Mouse (Mus musculus): Measurements from ENCODE around the gene Gm38392. TPM values are rescaled to one million over a fixed set of nuclear protein-coding genes. Genes with fewer than 3 reads are reported as not detected.

The Gm38392 gene
- total RNA-seq, 2 experiments from 2014 or later, result 0.24 TPM; not detected in 1

DNA sequence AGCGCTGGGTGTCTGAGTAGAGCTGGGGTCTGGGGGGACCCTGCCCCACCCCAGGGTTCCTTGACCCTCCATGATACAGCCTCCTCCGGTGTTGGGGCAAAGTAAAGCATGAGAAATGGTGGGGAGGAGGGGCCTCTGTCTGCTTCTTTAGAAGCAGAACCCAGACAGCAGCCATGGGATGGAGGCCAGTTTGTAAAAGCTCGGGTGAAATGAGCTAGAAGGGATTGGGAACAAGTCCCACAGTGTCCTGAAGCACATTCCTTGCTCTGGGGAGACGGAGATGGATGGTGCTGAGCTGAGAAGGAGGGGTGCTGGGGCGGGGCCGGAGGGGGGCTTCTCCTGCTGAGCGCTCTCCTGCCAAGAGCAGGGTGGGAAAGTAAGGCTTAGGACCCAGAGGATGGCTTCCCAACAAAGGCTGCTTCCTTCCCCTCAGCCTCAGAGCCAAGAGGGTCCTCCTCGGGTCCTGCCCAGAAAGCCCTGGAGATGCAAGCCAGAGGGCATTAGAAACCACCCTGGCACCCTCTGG, 48.1 kb downstream of the Gm38392 start:
- intact Hi-C loops (cut with DNase I), result no loop called here

DNA sequence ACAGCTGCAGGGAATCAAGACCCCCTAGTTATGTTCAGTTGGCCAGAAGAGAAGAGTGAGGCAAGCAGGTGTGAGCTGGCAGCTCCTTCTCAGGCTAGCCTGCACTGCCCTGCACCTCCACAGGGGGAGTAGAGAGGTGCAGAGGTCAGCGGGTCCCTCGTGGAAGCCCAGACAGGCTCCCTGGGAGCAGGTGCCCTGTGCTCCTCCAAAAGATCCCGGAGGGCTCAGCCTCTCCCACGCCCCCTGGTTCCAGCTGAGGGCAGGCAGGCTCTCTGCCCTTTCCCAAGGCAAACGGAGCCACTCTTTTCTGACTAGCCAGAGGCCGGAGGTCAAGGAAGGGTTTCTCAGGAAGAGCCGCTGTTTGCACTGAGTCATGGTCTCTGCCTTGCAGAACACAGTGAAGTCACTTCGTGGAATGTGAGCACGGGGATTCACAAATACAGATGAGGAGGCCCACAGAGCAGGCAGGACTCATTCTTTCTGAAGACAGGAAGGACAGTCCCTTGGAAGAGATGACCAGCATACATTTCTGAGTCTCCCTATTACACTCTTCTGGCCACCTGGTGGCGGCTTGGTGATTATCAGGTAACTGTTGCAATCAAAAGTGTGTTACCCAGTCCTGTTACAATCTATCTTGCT, 49.3 kb downstream of the Gm38392 start:
- intact Hi-C loops (cut with DNase I), result no loop called here
- DNase-seq, result peak in 1 of 2 experiments; percentile 27

More for the DNA sequence above, 48.1 kb downstream of the Gm38392 start:
- no peak for DNase-seq

DNA sequence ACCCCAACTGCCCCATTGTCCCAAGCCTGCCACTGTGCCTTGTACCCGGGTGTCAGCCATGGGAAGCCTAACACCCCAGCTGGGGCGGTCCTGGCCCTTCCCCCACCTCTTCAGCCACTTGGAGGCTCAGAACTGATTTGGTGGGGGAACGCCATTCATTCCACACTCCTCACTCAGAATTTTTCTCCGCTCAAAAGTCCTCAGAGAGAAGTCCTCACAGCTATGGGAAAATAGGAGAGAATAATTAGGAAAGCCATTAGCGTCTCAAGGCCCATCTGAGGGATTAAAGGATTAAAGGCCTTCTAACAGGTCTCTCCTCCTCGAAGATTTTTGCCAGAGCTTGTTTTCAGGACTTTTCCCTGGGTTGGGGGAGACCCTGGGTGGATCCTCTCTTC, 49.9 kb downstream of the Gm38392 start:
- intact Hi-C loops (cut with DNase I), result no loop called here

DNA sequence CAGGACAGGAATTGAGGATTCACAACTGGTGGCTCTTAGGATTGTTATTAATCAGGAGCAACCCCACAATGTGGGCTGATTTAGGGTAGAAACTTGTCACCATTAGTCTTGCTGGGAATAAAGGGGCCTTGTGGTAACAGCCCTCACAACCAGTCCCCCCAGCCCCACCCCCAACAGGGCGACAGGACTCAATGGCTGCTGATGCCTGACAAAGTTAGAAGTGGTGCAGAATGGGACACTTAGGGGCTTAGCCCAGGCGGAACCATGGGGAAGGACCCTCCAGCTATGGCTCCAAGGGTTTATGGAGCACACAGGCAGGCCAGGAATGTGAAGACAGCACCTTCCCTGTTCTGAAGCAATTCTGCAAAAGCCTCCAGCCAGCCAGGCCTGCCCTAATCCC, 51.4 kb downstream of the Gm38392 start:
- no peak for DNase-seq
- intact Hi-C loops (cut with DNase I), result no loop called here

More for the DNA sequence above, 49.9 kb downstream of the Gm38392 start:
- DNase-seq, result no peak

DNA sequence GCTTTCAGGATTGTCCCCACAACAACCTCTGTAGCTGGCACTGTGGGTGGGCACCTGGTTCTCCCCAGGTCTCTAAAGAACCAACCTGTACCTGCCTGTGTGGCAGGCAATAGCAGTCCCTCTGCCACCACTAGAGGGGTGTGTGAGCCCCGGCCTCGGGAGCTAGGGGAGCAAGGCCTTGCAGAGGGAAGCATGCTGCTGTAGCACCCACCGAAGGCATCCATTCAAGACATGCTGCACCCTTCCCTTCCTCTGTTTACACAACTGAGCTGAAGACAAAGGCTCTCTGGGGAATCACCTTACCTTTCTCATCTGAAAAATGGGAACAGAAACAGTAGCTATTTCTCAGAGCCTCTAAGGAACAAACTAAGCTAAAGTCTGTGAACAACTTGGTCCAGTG, 51.8 kb downstream of the Gm38392 start:
- intact Hi-C loops (cut with DNase I), result no loop called here

DNA sequence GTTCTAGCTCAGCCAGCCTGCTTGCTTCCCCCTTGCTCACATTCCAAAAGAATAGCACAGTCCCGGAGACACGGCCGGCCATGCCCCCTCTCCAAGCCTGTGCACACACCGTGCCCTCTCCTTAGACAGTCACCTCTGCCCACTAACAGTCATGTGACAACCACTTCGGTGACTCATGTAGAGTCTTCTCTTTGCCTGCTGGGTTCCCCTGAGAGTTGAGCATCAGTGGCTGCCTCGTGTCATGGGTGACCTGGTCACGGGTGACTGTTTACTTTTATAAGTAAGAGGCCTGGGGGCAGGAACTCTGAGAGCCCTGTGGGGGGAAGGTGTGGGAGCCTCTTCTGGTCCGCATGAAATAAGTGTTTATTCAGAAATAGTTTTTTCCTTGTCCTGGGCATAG, 53.0 kb downstream of the Gm38392 start:
- intact Hi-C loops (cut with DNase I), result no loop called here
- DNase-seq, result no peak

More for the DNA sequence above, 51.8 kb downstream of the Gm38392 start:
- no peak for DNase-seq

DNA sequence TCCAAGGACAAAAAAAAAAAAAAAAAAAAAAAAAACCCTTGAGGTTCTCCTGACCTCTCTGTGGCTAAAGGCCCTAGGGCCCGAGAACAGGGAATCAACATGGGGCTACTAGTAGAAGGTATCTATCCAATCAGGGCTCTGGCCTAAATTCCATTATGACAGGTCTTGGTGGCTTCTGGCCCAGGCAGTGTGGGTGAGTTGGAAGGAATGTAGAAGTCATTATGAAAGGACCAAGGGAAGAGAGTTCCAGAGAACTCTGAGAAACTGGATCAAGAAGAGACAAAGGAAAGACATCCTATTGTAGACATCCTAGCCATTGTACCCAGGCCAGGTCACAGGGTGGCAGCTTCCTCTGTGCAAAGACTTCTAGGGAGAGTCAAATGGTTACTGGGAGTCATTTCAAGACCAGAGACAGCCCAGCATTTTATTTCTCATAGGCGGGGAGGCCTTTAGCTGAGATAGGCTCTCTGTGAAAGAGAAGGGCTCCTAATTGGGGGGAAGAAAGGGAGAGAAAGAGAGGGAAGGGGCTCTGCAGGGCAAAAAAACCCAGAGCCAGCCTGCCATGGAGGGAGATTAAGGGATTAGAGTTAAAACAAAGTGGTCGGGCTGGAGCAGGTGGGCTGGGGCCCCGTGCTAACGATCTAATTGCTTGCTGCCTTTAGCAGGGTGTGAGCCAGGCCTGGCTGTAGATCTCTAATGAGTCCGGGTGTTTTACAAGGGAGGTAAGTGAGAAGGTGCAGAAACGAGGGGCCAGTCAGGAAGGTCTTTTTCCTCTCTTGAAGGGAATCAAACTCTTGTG, 54.0 kb downstream of the Gm38392 start:
- intact Hi-C loops (cut with DNase I), result no loop called here
- no peak for DNase-seq

DNA sequence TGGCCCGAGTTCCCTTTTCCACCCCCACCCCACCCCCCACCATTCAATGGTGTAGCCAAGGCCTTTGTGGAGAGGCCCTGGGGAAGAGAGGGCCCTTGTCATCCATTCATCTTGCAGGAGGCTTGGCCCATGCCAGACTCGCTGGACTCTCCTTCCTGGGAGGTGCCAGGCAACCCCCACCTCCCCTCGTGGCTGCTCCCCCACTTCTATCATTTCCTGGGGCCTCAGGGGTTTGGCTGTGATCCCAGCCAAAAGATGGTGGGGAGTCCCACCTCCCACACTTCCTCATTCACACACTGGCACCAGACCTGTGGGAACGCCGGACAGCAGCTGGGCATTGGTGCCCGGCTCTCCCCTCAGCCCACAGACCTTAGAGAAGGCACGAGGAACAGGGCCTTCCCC, 54.7 kb downstream of the Gm38392 start:
- intact Hi-C loops (cut with DNase I), result no loop called here
- DNase-seq, result no peak

DNA sequence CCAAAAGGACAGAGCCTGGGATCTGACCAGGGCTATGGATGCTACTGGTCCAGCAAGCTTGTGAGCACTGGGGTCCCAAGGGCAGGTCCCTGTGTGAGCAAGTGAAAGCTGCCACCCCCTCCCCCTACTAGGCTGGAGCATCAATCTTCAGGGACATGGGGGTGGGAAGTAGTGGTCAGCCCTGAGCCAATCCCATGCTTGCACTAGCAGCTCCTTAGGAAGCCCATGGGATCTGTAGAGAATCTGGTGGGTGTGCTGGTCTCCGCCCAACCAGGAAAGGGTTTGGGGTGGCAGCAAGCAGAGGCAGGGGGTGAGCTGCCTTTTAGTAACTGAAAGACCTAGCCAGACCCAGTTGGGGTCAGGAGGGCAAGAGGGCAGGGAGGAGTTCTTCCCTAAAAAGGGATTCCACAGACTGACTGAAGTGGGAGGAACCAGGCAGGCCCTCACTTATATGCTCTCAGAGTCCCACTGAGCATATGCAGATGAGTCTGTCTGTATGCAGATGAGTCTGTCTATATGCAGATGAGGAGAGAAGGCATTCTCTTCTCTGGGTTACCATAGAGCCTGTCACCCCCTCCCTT, 55.9 kb downstream of the Gm38392 start:
- intact Hi-C loops (cut with DNase I), result no loop called here
- DNase-seq, result no peak

DNA sequence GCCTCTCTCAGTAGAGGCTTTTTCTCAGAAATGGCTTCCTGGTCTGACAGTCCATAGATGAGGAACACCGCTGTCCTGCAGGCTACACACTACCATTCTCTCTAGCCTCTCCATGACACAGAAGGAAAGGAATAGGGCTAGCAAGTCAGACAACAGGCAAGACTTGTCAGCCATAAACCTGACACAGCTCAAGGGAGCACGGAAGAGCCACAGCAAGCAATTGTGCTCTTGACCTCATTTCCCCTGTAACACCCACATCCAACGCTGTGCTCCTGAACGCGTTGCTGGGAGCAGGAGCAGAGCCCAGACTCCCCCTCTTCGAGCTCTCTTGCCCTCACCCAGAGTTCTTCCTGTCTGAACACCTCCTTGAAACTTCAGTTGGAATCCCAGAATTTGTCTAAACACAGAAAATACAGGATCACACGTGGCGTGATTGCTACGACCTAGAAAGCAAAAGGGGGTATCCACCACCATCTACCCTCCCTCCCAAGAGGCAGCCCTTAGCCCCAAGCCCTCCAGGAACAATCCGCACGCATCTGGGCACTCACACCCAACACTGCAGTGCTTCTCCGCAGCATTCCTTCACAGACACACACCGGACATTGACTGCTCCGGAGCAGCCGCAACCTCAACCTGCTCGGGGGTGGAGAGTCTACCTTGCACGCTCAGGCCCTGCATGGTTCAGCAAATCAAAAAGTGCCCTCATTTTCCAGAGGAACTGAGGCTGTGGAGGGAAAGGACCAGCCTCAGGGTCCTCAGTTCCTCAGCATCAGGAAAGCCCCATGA, 56.6 kb downstream of the Gm38392 start:
- intact Hi-C loops (cut with DNase I), result no loop called here
- no peak for DNase-seq

DNA sequence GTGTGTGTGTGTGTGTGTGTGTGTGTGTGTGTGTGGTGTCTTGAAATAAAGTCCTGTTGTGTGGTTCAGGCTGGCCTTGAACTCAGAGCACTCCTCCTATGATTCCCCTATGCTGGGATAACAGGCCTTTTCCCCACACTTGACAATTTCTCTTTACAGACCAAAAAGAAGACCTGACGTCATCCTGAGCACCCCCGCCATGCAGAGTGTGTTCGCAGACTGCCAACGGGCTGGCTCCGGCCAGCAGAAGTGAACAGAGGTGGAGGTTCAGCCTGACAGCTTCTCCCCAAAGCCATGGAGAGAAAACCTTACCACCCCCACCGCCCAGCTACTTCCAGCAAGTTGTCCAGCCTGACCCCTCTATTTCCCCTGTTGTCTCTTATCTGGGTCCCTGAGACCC, 57.5 kb downstream of the Gm38392 start:
- intact Hi-C loops (cut with DNase I), result no loop called here

DNA sequence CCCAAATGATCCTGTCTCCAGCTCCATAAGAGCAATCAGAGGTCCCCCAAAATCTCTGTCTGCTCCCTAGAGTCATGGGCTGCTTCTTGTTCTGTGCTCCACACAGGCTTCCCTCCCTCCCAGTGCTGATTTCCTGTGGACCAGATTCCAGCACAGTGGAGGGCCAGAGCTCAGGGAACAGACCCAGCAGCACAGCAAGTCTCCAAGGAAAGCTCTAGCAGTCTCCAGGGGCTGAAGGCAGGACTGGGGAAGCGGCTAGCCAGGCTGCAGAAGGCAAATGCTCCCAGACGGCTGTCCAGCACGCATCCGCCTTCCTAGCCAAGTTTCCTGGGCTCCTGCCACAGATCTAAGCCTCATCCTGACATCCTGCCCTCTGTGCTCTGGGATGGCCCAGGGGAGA, 58.1 kb downstream of the Gm38392 start:
- intact Hi-C loops (cut with DNase I), result no loop called here
- DNase-seq, result peak; percentile 10 to 24

More for the DNA sequence above, 57.5 kb downstream of the Gm38392 start:
- DNase-seq, result no peak

DNA sequence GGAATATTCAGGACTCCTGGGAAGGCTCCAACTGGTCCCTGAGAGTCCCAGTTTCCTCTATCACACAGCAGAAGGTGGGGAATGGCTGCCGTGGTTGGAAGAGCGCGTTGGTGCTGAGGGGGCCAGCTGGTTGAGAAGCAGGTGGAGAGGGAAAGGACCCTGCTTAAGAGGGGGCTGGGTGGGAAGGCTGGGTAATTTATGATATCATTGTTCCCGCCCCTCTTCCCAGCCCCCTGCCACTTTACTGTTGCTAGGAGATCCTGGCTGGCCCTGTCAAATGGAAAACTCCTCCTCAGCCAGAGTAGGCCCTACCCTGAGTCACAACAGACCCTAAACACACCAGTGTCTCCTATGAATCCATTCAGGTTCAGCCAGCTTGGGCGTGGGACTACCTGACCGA, 59.0 kb downstream of the Gm38392 start:
- intact Hi-C loops (cut with DNase I), result no loop called here

DNA sequence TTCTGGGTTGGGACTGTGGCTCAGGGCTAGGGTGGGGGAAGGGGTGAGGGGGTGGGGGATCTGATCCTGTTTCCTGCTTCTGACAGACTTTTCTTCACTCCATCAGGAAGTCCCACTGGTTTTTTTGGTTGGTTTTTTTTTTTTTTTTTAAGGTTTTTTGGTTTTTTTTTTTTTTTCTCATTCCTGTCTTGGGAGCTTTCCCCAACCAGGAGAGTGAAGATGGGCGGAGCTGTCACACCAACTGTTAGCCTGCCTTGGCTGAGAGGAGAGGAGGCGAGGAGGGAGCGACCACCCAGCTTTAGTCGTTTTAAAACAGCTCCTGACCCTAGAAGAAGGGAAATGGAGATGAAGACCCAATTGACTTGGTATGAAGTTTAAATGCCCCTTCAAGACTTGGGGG, 59.8 kb downstream of the Gm38392 start:
- intact Hi-C loops (cut with DNase I), result no loop called here

More for the DNA sequence above, 59.0 kb downstream of the Gm38392 start:
- no peak for DNase-seq

DNA sequence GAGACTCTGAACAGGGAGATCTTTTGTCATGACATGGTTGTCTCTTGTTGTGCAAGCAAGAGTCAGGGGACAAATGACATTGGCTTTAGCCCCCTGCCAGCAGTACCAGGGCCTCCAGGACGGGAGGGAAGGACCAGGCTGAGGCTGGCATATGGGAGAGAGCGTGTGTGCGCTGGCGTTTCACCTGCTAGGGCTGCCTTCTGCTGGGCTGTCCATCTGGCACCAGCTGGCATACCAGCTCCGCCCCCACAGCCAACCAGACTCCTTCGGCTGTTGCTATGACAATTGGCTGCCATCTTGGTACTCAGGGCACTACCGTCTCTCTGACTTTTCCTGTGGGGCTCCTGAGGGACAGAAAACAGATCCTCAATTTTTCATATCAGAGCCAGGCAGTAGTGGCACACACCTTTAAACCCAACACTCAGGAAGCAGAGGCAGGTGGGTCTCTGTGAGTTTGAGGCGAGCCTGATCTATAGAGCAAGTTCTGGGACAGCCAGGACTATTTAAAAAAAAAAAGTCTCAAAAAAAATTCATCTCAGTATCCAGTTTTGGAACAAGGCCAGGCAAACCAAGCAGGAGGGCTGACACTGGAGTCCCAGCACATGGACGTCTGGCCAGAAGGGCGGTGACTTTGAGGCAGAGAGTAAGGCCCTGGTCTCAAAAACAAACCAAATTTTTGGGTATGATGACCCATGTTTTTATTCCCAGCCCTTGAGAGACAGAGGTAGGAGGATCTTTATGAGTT, 60.7 kb downstream of the Gm38392 start:
- DNase-seq, result no peak
- intact Hi-C loops (cut with DNase I), result no loop called here

More for the DNA sequence above, 59.8 kb downstream of the Gm38392 start:
- DNase-seq, result no peak

DNA sequence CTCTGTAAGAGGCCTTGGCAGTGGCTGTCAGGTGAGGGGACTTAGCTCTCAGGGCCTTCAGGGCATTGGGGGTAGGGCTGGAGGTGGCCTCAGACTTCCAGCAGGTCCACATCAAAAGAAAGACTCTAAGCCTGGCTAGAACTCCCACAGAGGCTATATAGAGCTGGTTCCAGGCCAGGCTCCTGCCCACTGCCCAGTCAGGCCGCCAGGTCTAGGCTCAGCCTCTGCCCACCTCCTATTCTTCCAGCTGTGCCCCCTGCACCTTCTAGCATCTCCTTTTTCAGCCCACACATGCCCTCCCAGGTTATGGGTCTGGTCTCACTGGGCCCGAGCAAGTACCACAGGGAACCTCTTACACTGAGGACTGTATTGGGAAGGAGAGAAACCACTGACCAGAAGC, 62.1 kb downstream of the Gm38392 start:
- intact Hi-C loops (cut with DNase I), result no loop called here
- DNase-seq, result no peak

DNA sequence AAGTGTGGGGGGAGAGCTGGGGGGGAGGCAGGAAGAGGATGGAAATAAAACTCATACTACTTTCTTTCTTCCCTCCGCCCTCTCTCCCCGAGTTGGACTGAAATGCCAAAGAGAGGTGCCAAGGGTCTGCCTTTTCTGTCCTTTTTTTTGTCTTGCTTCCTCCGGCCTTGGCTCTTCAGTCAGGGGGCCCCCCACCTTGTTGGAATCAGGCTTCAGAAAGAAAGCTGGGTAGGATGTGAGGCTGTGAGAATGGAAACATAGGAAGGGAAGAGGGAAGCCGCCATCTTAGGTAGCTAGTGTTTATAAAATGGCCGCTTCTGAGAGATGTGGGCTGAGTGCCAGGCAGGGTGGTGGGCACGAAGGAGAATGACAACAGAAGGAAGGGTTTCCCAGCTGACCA, 64.6 kb downstream of the Gm38392 start:
- no peak for DNase-seq
- intact Hi-C loops (cut with DNase I), result no loop called here

DNA sequence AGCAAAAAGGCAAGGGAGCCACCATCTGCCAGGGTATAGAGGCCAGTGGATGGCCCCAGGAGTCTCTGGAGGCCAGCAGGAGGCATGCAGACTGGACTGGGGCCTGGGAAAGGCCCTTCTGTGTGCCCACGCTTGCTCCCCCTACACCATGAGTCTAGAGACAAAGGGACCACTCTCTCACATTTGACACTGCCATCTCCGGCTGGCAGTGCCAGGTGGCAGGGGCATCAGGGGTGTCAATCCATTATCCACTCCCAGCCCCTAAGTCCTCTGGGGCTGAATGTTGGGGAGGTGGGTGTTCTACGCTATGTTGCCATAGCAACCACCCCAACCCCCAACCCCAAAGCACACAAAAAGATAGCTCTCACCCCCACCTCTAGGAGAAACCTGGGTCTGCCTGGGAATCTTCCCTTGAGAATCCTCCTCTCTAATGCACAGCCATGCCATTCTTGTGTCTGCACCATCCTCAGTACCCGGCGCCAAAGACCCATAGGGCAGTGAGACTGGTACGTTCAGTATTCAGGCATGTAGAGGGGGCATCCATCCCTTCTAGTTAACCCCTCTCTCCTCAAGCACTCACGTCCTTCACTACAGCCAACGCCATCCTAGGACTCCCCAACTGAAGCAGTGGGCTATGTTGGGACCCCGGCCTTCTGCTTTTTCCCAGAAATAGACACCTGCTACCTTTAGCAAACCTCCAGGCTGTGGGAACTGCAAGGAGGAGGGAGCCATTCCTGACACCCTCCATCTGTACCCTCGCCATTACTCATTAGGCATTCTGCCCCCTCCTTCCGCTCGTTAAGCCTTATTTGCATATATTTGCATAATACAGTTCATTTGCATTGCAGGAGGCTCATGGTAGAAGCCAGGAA, 65.3 kb downstream of the Gm38392 start:
- no peak for DNase-seq
- intact Hi-C loops (cut with DNase I), result no loop called here

DNA sequence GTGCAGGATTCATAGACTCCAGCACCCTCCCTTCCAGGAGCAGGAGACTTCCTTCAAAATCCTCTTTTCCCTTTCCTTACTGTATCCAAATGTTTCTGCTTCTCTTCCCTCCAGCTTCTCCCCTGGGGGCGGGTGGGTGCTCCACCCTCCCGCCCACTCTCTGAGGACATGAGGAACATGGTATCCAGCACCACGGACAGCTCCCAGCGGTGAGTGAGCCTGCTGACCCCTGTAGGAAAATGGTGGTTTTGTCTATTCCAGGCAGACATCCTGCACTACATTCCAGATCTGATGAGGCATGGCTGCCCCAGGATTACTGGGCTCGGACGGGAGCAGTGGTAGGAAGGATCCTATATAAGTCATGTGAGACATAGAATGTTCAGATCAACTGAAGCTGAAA, 66.2 kb downstream of the Gm38392 start:
- intact Hi-C loops (cut with DNase I), result no loop called here
- DNase-seq, result peak; percentile 84 to 87
